Mouse (Mus musculus) C2C12 (cell line): Measurements from ENCODE around the gene Plekhg2. TPM values are rescaled to one million over a fixed set of nuclear protein-coding genes. Genes with fewer than 3 reads are reported as not detected.
"Not testable (repeated sequence)": the region's sequence is repeated elsewhere in the genome, so short reads cannot be mapped to it uniquely, and the experiment has no call there.

Source experiments
- H3K27me3 ChIP-seq: one replicate; pipeline ENCODE4 v1.6.1; 2011; ENCODE audit not compliant: control insufficient read depth, insufficient read depth, insufficient read length
- H3K36me3 ChIP-seq: one replicate; pipeline ENCODE4 v1.6.1; 2011; ENCODE audit not compliant: control insufficient read depth, insufficient read depth
- H3K4me3 ChIP-seq: one replicate; pipeline ENCODE4 v1.5.1; 2011; ENCODE audit warnings: mild to moderate bottlenecking, control low read depth; ENCODE audit not compliant: poor library complexity, insufficient read depth, severe bottlenecking
- H3K79me2 ChIP-seq: one replicate; pipeline ENCODE4 v1.6.1; 2011; ENCODE audit not compliant: control insufficient read depth, insufficient read depth
- H3K79me3 ChIP-seq: one replicate; pipeline ENCODE4 v1.6.1; 2011; ENCODE audit warnings: low read depth, control low read depth
- H3ac ChIP-seq: one replicate; pipeline ENCODE3; 2011; ENCODE audit warnings: low read depth; ENCODE audit not compliant: control insufficient read depth, insufficient read length
- CEBPB ChIP-seq: IDR thresholded peaks from one replicate; pipeline ENCODE4 v1.6.1; 2011; ENCODE audit warnings: low read depth, mild to moderate bottlenecking, control low read depth, moderate library complexity
- CTCF ChIP-seq: IDR thresholded peaks from one replicate; pipeline ENCODE4 v1.5.1; 2011; ENCODE audit not compliant: control insufficient read depth, insufficient read depth, insufficient read length
- FOSL1 ChIP-seq: IDR thresholded peaks from one replicate; pipeline ENCODE4 v1.8.0; 2011; ENCODE audit warnings: mild to moderate bottlenecking, low read length; ENCODE audit not compliant: poor library complexity, insufficient read depth, severe bottlenecking
- MAX ChIP-seq: IDR thresholded peaks from one replicate; pipeline ENCODE4 v1.6.1; 2011; ENCODE audit warnings: mild to moderate bottlenecking, control low read depth
- MYOD1 ChIP-seq: IDR thresholded peaks from one replicate; pipeline ENCODE4 v1.6.1; 2011; ENCODE audit warnings: low read depth; ENCODE audit not compliant: control insufficient read depth, insufficient read length
- MYOG ChIP-seq: IDR thresholded peaks from one replicate; pipeline ENCODE4 v1.6.1; 2011; ENCODE audit not compliant: control insufficient read depth, insufficient read length; ENCODE audit errors: extremely low read depth
- USF1 ChIP-seq: IDR thresholded peaks from one replicate; pipeline ENCODE4 v1.6.1; 2011; ENCODE audit warnings: low read depth, mild to moderate bottlenecking, control low read depth, moderate library complexity
- polyA plus RNA-seq: library from polyadenylated mRNA; unstranded; fragments of >200 nt; fragmentation: generic; extraction: Trizol; gene quantifications from one replicate; pipeline ENCODE4 v1.2.1, GENCODE M21; 2012; ENCODE audit warnings: missing spikeins

Gene Plekhg2
- polyA plus RNA-seq, 1 experiment: 29.0 TPM

- H3K79me2 ChIP-seq: peaks cover 40% of the 10 kb centered on the region
- H3K4me3 ChIP-seq: peak overlapping the region; percentile 79
- no peak for TF ChIP-seq FOSL1
- no peak for TF ChIP-seq MAX
- no peak for TF ChIP-seq MYOG
- TF ChIP-seq CEBPB: no peak
- TF ChIP-seq MYOD1: no peak
- no peak for TF ChIP-seq USF1
- TF ChIP-seq CTCF: no peak
- peak overlapping the region; percentile 94 for H3ac ChIP-seq
- H3K27me3 ChIP-seq: no peaks in the 10 kb centered on the region
- peaks cover 24% of the 10 kb centered on the region for H3K79me3 ChIP-seq
- peaks cover 43% of the 10 kb centered on the region for H3K36me3 ChIP-seq
These were observed 21.0 kb upstream of the Plekhg2 start for GRCm38 (mm10) chr7:28393272-28393951.

- no peak for TF ChIP-seq FOSL1
- TF ChIP-seq MYOD1: no peak
- TF ChIP-seq MYOG: no peak
- no peak for TF ChIP-seq CTCF
- no peak for TF ChIP-seq MAX
- no peak for TF ChIP-seq CEBPB
- TF ChIP-seq USF1: no peak
- H3ac ChIP-seq: peak within 1 kb of the TSS; percentile 94
- H3K4me3 ChIP-seq: peak within 1 kb of the TSS; percentile 79
- H3K27me3 ChIP-seq: no peaks in the 10 kb centered on the region
- H3K79me3 ChIP-seq: peaks cover 24% of the 10 kb centered on the region
- H3K79me2 ChIP-seq: peaks cover 40% of the 10 kb centered on the region
- peaks cover 41% of the 10 kb centered on the region for H3K36me3 ChIP-seq
These were observed 20.3 kb upstream of the Plekhg2 start, which contains the start of the genes Med29 and Paf1 for GRCm38 (mm10) chr7:28392429-28393271. Med29 (minus strand) TSS chr7:28392708. Paf1 (plus strand) TSS chr7:28392951.

- Histone ChIP-seq H3K79me3 (peaks cover 24% of the 10 kb centered on the region), H3ac (no peak overlapping the region), H3K4me3 (no peak overlapping the region), H3K36me3 (peaks cover 28% of the 10 kb centered on the region), H3K79me2 (peaks cover 40% of the 10 kb centered on the region), H3K27me3 (no peaks in the 10 kb centered on the region)
- TF ChIP-seq MYOD1: no peak
- no peak for TF ChIP-seq MYOG
- TF ChIP-seq MAX: no peak
- TF ChIP-seq CEBPB: no peak
- TF ChIP-seq USF1: no peak
- no peak for TF ChIP-seq FOSL1
- no peak for TF ChIP-seq CTCF
These were observed 17.9 kb upstream of the Plekhg2 start for GRCm38 (mm10) chr7:28390331-28390730.

- peak; percentile 23 for TF ChIP-seq USF1
- Histone ChIP-seq H3K36me3 (peaks cover 31% of the 10 kb centered on the region), H3K79me2 (peaks cover 23% of the 10 kb centered on the region), H3K79me3 (peaks cover 14% of the 10 kb centered on the region)
- not testable (repeated sequence) for H3K4me3 ChIP-seq, H3K27me3 ChIP-seq, H3ac ChIP-seq
These were observed 15.0 kb upstream of the Plekhg2 start for GRCm38 (mm10) chr7:28387384-28387783.

GRCm38 (mm10) chr7:28386877-28387276 is 14.5 kb upstream of the Plekhg2 start:
- not testable (repeated sequence) for H3ac ChIP-seq, H3K27me3 ChIP-seq, H3K4me3 ChIP-seq
- H3K79me2 ChIP-seq: peaks cover 19% of the 10 kb centered on the region
- H3K36me3 ChIP-seq: peaks cover 31% of the 10 kb centered on the region
- peaks cover 11% of the 10 kb centered on the region for H3K79me3 ChIP-seq

- no peak for TF ChIP-seq FOSL1
- TF ChIP-seq MYOD1: peak; percentile 53
- peak; percentile 91 for TF ChIP-seq CTCF
- no peak overlapping the region for H3ac ChIP-seq
- peaks cover 15% of the 10 kb centered on the region for H3K79me2 ChIP-seq
- H3K4me3 ChIP-seq: no peak overlapping the region
- H3K79me3 ChIP-seq: peaks cover 7% of the 10 kb centered on the region
- peaks cover 31% of the 10 kb centered on the region for H3K36me3 ChIP-seq
- H3K27me3 ChIP-seq: no peaks in the 10 kb centered on the region
These were observed 14.1 kb upstream of the Plekhg2 start for GRCm38 (mm10) chr7:28386462-28386861.
